Mouse (Mus musculus) embryonic facial prominence, embryonic 10.5 days (tissue): ENCODE measurements around the gene Bcas1. TPM values are rescaled to one million over a fixed set of nuclear protein-coding genes. Genes with fewer than 3 reads are reported as not detected.
A peak's percentile ranks its signal among the peaks of the same experiment; 100 is the strongest.

Source experiments
- DNase-seq: peaks from one replicate; pipeline ENCODE4 v3.0.0-alpha.2; 2017; ENCODE audit warnings: low spot score
- H3K27ac ChIP-seq: fragments of 300-500 bp; sonication (generic); replicated peaks from 2 replicates; pipeline ENCODE4 v1.5.1; 2016; ENCODE audit warnings: mild to moderate bottlenecking
- H3K27me3 ChIP-seq: fragments of 300-500 bp; sonication (generic); replicated peaks from 2 replicates; pipeline ENCODE4 v1.6.1; 2016; ENCODE audit warnings: low read depth, mild to moderate bottlenecking; ENCODE audit not compliant: poor library complexity, severe bottlenecking
- H3K36me3 ChIP-seq: fragments of 300-500 bp; sonication (generic); replicated peaks from 2 replicates; pipeline ENCODE4 v1.6.1; 2016; ENCODE audit warnings: mild to moderate bottlenecking, moderate library complexity
- H3K4me1 ChIP-seq: fragments of 300-500 bp; sonication (generic); 2 replicates; pipeline ENCODE4 v1.6.1; 2016
- H3K4me3 ChIP-seq: fragments of 300-500 bp; sonication (generic); 2 replicates; pipeline ENCODE4 v1.5.1; 2016; ENCODE audit warnings: mild to moderate bottlenecking, moderate library complexity
- H3K9me3 ChIP-seq: fragments of 300-500 bp; sonication (generic); 2 replicates; pipeline ENCODE4 v1.6.1; 2016; ENCODE audit warnings: mild to moderate bottlenecking
- WGBS: fragments of 180-500 bp; shearing (Covaris S2); methylation state at CpG from one replicate; pipeline ENCODE4 v1.1.7; 2016; 5-methylcytosine and 5-hydroxymethylcytosine counted together
- polyA plus RNA-seq: library from polyadenylated mRNA; unstranded; fragments of >200 nt; fragmentation: Nextera tagmentation; extraction: Ambion mirVana; gene quantifications from 2 replicates; pipeline ENCODE4 v1.2.1, GENCODE M21; 2016

Gene Bcas1
- polyA plus RNA-seq, 1 experiment from 2014 or later = 1.2 TPM

DNA sequence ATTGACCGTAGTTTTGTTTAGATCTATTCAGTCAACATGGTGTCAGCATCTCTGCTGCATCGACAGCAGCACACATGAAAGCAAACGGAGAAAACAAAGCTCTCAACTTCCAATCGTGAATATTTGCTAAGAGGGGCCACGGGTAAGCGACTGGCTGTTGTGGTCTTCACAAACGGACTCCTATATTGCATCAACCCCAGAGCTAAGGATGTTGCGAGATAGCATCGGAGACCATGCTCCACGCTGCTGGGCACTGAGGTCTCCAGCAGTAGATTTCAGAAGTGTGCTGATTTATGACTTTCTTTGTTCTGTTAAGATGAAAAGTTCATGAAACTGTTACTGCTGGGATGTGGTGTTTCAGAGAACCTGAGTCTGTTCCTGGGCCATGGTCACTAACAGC is 54.3 kb downstream of the Bcas1 start:
- Histone ChIP-seq H3K27me3 (no peaks in the 10 kb centered on the region), H3K36me3 (no peaks in the 10 kb centered on the region), H3K27ac (no peak overlapping the region), H3K4me3 (no peak overlapping the region), H3K9me3 (no peaks in the 10 kb centered on the region), H3K4me1 (0 out of 2 replicates have a peak, but pooled peaks cover 6% of the 10 kb centered on the region)
- WGBS = 92% methylated on average over 10 of the region's 10 CpGs
- DNase-seq = no peak

DNA sequence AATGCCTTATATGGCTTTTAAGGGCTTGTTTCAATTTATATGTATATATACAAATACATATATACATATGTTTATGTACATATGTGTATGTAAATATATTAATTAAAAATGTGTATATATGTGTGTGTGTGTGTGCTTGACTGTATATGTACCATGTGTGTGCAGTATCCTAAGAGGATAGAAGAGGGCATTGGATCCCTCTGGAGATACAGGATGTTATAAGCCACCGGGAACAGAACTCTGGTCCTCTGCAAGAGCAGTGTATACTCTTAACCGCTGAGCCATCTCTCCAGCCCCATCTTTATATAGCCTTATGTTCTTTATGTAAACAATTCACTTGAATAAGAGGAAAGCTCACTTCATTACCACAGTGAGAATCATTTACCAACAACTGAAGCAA is 62.0 kb downstream of the Bcas1 start:
- Histone ChIP-seq H3K9me3 (no peaks in the 10 kb centered on the region), H3K27ac (no peak overlapping the region), H3K4me3 (no peak overlapping the region), H3K36me3 (no peaks in the 10 kb centered on the region), H3K4me1 (peaks cover 7% of the 10 kb centered on the region; the same call in 1 of the 2 replicates), H3K27me3 (no peaks in the 10 kb centered on the region)
- 92% methylated on average over 2 of the region's 2 CpGs for WGBS
- no peak for DNase-seq

DNA sequence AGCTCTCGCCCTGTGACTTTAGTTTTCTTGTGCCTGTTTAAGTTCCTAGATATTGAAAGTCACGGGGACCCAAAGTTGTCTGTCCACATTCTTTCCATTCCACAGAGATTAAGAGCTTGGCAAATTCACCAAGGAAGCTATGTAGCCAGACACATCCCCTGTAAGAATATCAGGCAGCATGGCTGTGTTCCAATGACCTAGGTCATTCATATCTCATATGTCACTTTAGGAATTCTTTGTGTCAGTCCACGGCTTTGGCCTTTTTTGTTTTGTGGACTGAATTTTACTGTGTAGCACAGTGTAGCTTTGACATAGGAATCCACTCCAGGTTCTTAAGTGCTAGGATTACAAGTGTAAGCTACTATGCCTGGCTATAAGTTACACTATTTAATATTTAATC is 62.4 kb downstream of the Bcas1 start:
- 69% methylated on average over 3 of the region's 3 CpGs for WGBS
- H3K27me3 ChIP-seq = no peaks in the 10 kb centered on the region
- DNase-seq = no peak

DNA sequence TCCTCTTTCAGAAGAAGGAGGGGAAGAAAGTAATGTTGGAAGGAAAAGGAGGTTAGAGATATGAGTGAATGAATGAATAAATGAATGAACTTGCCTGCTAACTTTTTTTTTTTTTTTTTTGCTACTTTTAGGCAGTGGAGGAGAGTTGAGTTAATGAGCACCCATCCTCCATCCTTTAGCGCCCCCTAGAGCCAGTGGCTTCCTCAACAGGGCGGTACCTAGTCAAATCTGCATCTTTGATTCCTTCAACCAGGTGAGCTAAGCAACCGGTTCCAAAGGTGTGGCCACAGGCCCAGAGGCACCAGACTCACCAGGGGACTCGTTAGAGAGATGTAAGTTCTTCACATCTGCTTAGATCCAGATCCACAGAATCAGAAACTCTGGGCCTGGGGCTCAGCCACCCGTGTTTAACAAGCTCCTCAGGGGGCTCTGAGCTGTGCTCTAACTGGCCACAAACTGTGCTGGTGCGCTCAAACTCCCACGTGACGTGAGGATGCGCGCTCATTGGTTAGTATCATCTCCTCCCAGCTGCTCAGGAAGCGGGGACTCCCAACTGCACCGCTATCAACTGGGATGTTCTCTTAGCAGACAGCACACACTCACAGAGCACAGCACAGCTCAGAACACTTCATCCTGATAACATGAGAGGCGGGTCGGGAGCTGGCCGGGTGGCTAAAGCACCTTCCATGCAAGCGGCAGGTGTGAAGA is 70.8 kb downstream of the Bcas1 start:
- Histone ChIP-seq H3K36me3 (no peaks in the 10 kb centered on the region), H3K4me1 (peaks cover 8% of the 10 kb centered on the region), H3K4me3 (no peak overlapping the region), H3K27me3 (no peaks in the 10 kb centered on the region), H3K9me3 (no peaks in the 10 kb centered on the region), H3K27ac (no peak overlapping the region)
- no peak for DNase-seq
- 62% methylated on average over 16 of the region's 16 CpGs for WGBS

More for the DNA sequence above, 62.4 kb downstream of the Bcas1 start:
- Histone ChIP-seq H3K27ac (no peak overlapping the region), H3K4me1 (peaks cover 7% of the 10 kb centered on the region; the same call in 1 of the 2 replicates), H3K36me3 (no peaks in the 10 kb centered on the region), H3K4me3 (no peak overlapping the region), H3K9me3 (no peaks in the 10 kb centered on the region)

DNA sequence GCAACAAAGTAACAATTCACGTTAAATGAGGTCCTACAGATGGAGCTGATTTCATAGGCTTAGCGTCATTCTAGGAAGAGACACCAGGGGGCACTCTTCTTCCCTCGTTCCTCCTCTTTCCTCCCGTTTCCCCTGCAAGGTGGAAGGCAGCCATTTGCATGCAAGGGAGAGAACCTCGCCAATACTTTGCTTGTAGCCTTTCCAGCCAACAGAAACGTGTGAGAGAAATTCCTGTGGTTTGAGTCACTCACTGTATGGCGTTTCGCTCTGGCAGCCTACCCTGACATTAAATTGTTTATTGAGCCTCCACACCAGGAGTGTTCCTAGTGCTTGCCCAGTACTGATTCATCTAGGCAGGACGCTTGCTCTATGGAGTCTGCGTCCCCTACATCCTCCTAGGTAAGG is 72.7 kb downstream of the Bcas1 start:
- Histone ChIP-seq H3K27me3 (no peaks in the 10 kb centered on the region), H3K4me3 (peak overlapping the region; percentile 38), H3K27ac (no peak overlapping the region), H3K36me3 (no peaks in the 10 kb centered on the region), H3K9me3 (no peaks in the 10 kb centered on the region), H3K4me1 (peaks cover 17% of the 10 kb centered on the region)
- 18% methylated on average over 10 of the region's 10 CpGs for WGBS
- DNase-seq = peak; percentile 84

DNA sequence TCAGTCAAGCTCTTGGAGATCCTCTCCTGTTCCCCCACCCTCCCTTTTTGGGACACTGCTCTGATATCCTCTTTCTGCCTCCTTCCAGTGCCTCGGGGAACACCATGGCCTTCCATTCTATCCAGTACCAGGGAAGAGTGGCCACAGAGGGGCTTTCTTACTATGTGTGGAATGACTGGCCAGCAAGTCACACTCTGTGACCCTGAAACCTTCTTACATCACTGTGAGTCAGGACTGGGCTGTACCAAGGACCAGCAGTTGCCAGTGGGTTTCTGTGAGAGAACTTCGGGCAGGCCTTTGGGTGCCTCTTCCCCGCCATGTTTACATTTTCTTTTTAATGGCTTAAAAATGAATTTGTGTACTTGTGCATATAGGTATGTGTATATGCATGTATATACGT is 75.4 kb downstream of the Bcas1 start:
- Histone ChIP-seq H3K4me1 (peaks cover 20% of the 10 kb centered on the region), H3K27ac (no peak overlapping the region), H3K27me3 (no peaks in the 10 kb centered on the region), H3K9me3 (no peaks in the 10 kb centered on the region), H3K36me3 (no peaks in the 10 kb centered on the region), H3K4me3 (no peak overlapping the region)
- 87% methylated on average over 4 of the region's 4 CpGs for WGBS
- DNase-seq = no peak

DNA sequence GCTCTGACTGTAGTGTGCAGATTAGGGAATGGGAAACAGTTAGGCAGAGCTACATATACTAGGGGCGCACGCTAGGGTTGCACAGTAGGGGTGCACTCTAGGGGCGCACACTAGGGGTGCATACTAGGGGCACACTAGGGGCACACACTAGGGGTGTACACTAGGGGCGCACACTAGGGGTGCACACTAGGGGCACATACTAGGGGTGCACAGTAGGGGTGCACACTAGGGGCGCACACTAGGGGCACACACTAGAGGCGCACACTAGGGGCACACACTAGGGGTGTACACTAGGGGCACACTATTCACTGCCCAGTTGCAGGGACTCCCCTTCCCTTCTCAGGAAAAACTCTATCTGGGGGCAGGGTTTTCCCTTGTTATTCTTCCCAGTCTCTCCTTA is 75.8 kb downstream of the Bcas1 start:
- DNase-seq = no peak
- no peaks in the 10 kb centered on the region for H3K9me3 ChIP-seq
- no peaks in the 10 kb centered on the region for H3K36me3 ChIP-seq
- 88% methylated on average over 6 of the region's 6 CpGs for WGBS
- H3K27ac ChIP-seq = no peak overlapping the region
- H3K4me1 ChIP-seq = peaks cover 22% of the 10 kb centered on the region
- no peaks in the 10 kb centered on the region for H3K27me3 ChIP-seq
- no peak overlapping the region for H3K4me3 ChIP-seq

DNA sequence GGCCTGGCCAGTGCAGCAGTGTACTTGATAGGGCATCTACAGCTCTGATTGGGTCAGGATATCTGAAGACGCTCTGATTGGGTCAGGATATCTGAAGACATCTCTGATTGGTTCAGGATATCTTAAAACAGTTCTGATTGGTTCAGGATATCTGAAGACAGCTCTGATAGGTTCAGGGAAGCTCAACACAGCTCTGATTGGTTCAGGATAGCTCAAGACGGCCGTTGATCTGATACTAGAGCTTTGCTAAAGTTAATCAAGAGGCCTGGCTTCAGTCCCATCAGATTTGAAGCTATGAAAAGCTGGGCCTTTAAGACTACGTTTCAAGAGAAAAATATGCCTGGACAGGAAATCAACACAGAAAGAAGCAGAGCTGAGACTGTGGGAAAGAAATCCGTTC is 77.9 kb downstream of the Bcas1 start:
- WGBS = 84% methylated on average over 5 of the region's 5 CpGs
- DNase-seq = no peak

DNA sequence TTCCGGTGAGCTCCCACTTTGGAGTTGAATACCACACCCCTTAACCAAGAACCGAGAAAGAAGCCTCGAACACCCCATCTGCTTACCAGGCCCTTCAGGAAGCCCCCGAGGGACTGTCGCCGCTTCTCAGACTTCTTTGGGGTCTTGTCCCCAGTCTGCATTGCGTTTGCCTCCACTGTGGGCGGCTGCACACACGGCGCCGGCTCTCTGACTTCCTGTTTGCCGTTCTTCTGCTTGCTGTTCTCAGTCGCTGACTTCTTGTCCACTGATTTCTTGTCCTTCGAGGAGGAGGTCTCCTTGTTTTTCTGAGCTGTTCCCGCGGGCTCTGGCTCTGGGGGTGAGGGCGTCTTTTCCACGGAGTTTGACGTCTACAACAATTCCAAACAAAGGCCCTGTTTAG is 78.5 kb downstream of the Bcas1 start:
- no peak overlapping the region for H3K4me3 ChIP-seq
- DNase-seq = no peak
- H3K9me3 ChIP-seq = no peaks in the 10 kb centered on the region
- 83% methylated on average over 19 of the region's 19 CpGs for WGBS
- no peak overlapping the region for H3K27ac ChIP-seq
- H3K27me3 ChIP-seq = no peaks in the 10 kb centered on the region
- H3K36me3 ChIP-seq = no peaks in the 10 kb centered on the region
- peaks cover 44% of the 10 kb centered on the region for H3K4me1 ChIP-seq

More for the DNA sequence above, 77.9 kb downstream of the Bcas1 start:
- Histone ChIP-seq H3K4me3 (no peak overlapping the region), H3K9me3 (no peaks in the 10 kb centered on the region), H3K36me3 (no peaks in the 10 kb centered on the region), H3K4me1 (peaks cover 38% of the 10 kb centered on the region), H3K27me3 (no peaks in the 10 kb centered on the region), H3K27ac (no peak overlapping the region)

DNA sequence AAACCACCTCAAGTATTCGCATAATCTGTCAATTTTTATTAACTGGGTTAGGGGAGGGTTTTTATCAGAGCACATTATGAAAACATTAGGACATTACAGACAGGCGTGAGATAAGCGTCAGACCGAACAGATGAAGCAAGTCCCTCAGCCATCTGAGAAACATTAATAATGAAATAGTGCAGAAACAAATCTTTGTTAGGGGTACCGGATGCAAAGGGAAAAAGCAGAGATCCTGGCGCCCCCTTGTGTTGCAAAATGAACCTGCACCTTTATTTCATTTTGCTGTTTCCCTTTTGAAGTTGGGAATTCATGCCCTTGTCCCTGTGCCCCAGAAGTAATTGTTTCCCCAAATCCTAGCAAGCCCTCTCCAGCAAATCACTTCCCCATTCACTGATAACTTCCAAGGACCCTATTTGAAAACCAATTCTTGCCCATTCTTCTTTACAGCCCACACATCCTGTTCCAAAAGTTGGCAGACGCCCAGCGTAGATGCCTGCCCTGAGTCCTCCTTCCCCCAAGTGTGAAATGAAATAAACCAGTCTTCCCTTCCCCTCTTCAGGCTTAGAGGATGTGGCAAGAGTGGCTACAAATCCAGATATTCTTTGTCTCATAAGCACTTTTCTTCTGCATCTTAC is 80.4 kb downstream of the Bcas1 start:
- WGBS = 48% methylated on average over 8 of the region's 8 CpGs
- H3K4me3 ChIP-seq = no peak overlapping the region
- H3K27me3 ChIP-seq = no peaks in the 10 kb centered on the region
- H3K27ac ChIP-seq = no peak overlapping the region
- no peaks in the 10 kb centered on the region for H3K9me3 ChIP-seq
- peak; percentile 74 for DNase-seq
- H3K4me1 ChIP-seq = peaks cover 62% of the 10 kb centered on the region
- no peaks in the 10 kb centered on the region for H3K36me3 ChIP-seq

DNA sequence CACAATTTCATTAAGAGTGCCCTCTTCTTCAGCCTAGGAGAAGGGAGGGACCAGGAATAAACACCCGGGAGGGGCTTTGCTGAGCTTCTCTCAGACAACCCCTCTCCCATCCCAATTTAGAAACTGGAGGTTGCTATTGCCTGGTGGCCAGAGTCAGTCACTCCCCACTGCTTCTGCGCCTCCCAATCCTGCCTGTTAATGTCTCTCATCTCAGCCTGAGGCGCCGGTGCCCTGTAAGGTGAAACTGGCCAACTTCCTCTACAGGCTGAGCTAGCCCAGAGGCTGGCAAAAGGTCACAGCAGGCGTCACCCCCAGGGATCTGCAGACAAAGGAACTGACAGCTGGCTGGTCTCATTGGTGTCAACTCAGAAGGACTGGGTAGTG is 82.2 kb downstream of the Bcas1 start:
- peak overlapping the region; percentile 84 for H3K27ac ChIP-seq
- peaks cover 55% of the 10 kb centered on the region for H3K4me1 ChIP-seq
- H3K27me3 ChIP-seq = no peaks in the 10 kb centered on the region
- DNase-seq = peak; percentile 74
- WGBS = 2% methylated on average over 5 of the region's 5 CpGs
- no peaks in the 10 kb centered on the region for H3K36me3 ChIP-seq
- H3K9me3 ChIP-seq = no peaks in the 10 kb centered on the region
- H3K4me3 ChIP-seq = peak overlapping the region; percentile 16; the same call in 1 of the 2 replicates

DNA sequence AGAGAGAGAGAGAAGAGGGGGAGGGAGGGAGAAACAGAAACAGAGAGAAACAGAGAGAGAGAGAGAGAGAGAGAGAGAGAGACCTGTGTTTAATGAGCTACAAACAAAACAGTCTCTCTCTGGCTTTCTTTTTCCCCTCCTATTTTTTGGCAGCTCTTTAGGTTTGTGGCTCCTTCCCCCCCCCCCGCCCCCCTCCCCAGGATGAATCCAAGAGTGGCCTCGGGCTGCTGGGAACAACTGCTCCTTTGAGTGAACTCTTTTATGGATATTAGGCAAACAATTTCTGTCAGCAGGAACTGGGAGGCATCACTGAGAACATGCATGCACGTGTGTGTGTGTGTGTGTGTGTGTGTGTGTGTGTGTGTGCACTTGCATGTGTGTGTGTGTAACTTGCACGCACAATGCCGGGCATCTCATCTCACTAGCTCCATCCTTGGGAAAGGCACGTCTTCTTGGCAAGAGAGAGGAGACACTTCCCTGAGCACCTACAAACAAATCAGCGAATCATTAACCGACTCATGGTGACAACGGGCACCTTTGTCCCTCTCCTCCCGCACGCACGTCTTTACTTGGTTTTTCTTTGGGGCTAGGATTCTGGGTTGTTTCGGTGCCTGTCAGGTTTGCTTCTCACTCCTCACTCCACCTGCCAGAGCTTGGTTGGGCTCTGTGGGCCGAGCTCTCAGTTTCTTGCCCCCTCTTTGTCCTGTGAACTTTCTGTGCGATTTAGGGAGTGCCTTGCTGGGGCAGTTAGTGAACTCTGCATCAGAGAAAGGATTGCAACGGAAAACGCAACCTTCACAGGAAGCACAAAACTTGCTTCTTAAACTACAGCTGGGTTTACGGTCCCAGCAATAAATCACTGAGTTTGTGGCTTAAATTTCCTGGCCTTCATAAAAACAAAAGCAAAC is 82.9 kb downstream of the Bcas1 start:
- 12% methylated on average over 18 of the region's 18 CpGs for WGBS
- H3K27ac ChIP-seq = peak overlapping the region; percentile 84
- peak; percentile 32 for DNase-seq

More for the DNA sequence above, 82.9 kb downstream of the Bcas1 start:
- Histone ChIP-seq H3K4me3 (peak overlapping the region; percentile 16; the same call in 1 of the 2 replicates), H3K36me3 (no peaks in the 10 kb centered on the region), H3K9me3 (no peaks in the 10 kb centered on the region), H3K4me1 (peaks cover 55% of the 10 kb centered on the region), H3K27me3 (no peaks in the 10 kb centered on the region)
